Mouse (Mus musculus) kidney, postnatal 10 days (tissue): ENCODE data around the gene Rps6ka1.

Source experiments
- DNase-seq: peaks from one replicate; pipeline ENCODE4 v3.0.0; 2021; ENCODE audit warnings: mixed read lengths

Rps6ka1 gene

GRCm38 (mm10) chr4:133896984-133897383 is 9.4 kb upstream of the Rps6ka1 start:
- DNase-seq, result no peak

- DNase-seq, result no peak
Observed at GRCm38 (mm10) chr4:133896002-133896401, 8.4 kb upstream of the Rps6ka1 start.

- peak; percentile 64 for DNase-seq
Observed at GRCm38 (mm10) chr4:133887249-133887648, 348 bp downstream of the Rps6ka1 start.

- DNase-seq, result peak; percentile 46
Observed at GRCm38 (mm10) chr4:133885991-133886501, 1.6 kb downstream of the Rps6ka1 start.

GRCm38 (mm10) chr4:133885331-133885730 is 2.3 kb downstream of the Rps6ka1 start:
- no peak for DNase-seq

- DNase-seq, result no peak
Observed at GRCm38 (mm10) chr4:133884888-133885287, 2.7 kb downstream of the Rps6ka1 start.

- DNase-seq, result no peak
Observed at GRCm38 (mm10) chr4:133884127-133884753, 3.4 kb downstream of the Rps6ka1 start.

GRCm38 (mm10) chr4:133881851-133882250 is 5.7 kb downstream of the Rps6ka1 start:
- peak; percentile 28 for DNase-seq

GRCm38 (mm10) chr4:133881399-133881798 is 6.2 kb downstream of the Rps6ka1 start:
- no peak for DNase-seq

- no peak for DNase-seq
Observed at GRCm38 (mm10) chr4:133879145-133879902, 8.3 kb downstream of the Rps6ka1 start.

- no peak for DNase-seq
Observed at GRCm38 (mm10) chr4:133877850-133878755, 9.5 kb downstream of the Rps6ka1 start.

- no peak for DNase-seq
Observed at GRCm38 (mm10) chr4:133874865-133875517, 12.6 kb downstream of the Rps6ka1 start.

GRCm38 (mm10) chr4:133873926-133874864 is 13.4 kb downstream of the Rps6ka1 start:
- DNase-seq, result no peak

GRCm38 (mm10) chr4:133873431-133873851 is 14.2 kb downstream of the Rps6ka1 start:
- no peak for DNase-seq

GRCm38 (mm10) chr4:133872812-133873300 is 14.7 kb downstream of the Rps6ka1 start:
- peak; percentile 37 for DNase-seq

- no peak for DNase-seq
Observed at GRCm38 (mm10) chr4:133872222-133872811, 15.3 kb downstream of the Rps6ka1 start.

- DNase-seq, result peak; percentile 31
Observed at GRCm38 (mm10) chr4:133865231-133865630, 22.4 kb downstream of the Rps6ka1 start.

GRCm38 (mm10) chr4:133864380-133864981 is 23.1 kb downstream of the Rps6ka1 start:
- peak; percentile 49 for DNase-seq

- DNase-seq, result peak; percentile 41
Observed at GRCm38 (mm10) chr4:133863795-133864379, 23.7 kb downstream of the Rps6ka1 start.

GRCm38 (mm10) chr4:133857527-133857926 is 30.1 kb downstream of the Rps6ka1 start:
- DNase-seq, result no peak
